Mouse (Mus musculus) MEL (cell line): ENCODE data around the gene Cd68. TPM values are rescaled to one million over a fixed set of nuclear protein-coding genes. Genes with fewer than 3 reads are reported as not detected.

Experiments
- DNase-seq: peaks from one replicate; pipeline ENCODE4 v3.0.0; 2011; ENCODE audit warnings: low read depth, low spot score
- H3K27ac ChIP-seq: 2 replicates; pipeline ENCODE4 v1.5.1; 2012; ENCODE audit warnings: low read depth, mild to moderate bottlenecking, control low read depth, low read length, moderate library complexity; ENCODE audit not compliant: control insufficient read depth
- H3K27me3 ChIP-seq, 2 experiments: fragments of 150-350 bp in 1 of 2; sonication (generic) in 1 of 2; 2 replicates each; pipeline ENCODE4 v1.6.1; 2012; ENCODE audit warnings: low read length in 2 of 2, mild to moderate bottlenecking in 2 of 2, improper control_type of control experiment in 1 of 2, moderate library complexity in 1 of 2; ENCODE audit not compliant: insufficient read depth in 2 of 2, control insufficient read depth in 1 of 2
- H3K36me3 ChIP-seq, 2 experiments: 2 replicates each; pipeline ENCODE4 v1.6.1; 2012 to 2014; ENCODE audit warnings: low read length in 2 of 2, improper control_type of control experiment in 1 of 2, inconsistent platforms in 1 of 2, mild to moderate bottlenecking in 1 of 2; ENCODE audit not compliant: insufficient read depth in 2 of 2, control insufficient read depth in 1 of 2
- H3K4me1 ChIP-seq, 2 experiments: fragments of 150-350 bp in 1 of 2; sonication (generic) in 1 of 2; 2 replicates each; pipeline ENCODE4 v1.6.1; 2012; ENCODE audit warnings: low read length in 2 of 2, improper control_type of control experiment in 1 of 2, mild to moderate bottlenecking in 1 of 2; ENCODE audit not compliant: insufficient read depth in 2 of 2, control insufficient read depth in 1 of 2
- H3K4me3 ChIP-seq, 2 experiments: fragments of 150-350 bp in 1 of 2; sonication (generic) in 1 of 2; 2 replicates each; pipeline ENCODE4 v1.5.1; 2012; ENCODE audit warnings: low read depth in 2 of 2, low read length in 2 of 2, mild to moderate bottlenecking in 2 of 2, moderate library complexity in 2 of 2, control low read depth in 1 of 2, improper control_type of control experiment in 1 of 2; ENCODE audit not compliant: control insufficient read depth in 1 of 2, insufficient read depth in 1 of 2
- H3K79me2 ChIP-seq: 2 replicates; pipeline ENCODE4 v1.6.1; 2012; ENCODE audit warnings: mild to moderate bottlenecking, low read length, moderate library complexity; ENCODE audit not compliant: control insufficient read depth, poor library complexity, insufficient read depth
- H3K9ac ChIP-seq: 2 replicates; pipeline ENCODE4 v1.6.1; 2012; ENCODE audit warnings: low read depth, mild to moderate bottlenecking, control low read depth, low read length, moderate library complexity; ENCODE audit not compliant: control insufficient read depth, poor library complexity, severe bottlenecking
- H3K9me3 ChIP-seq: fragments of 150-350 bp; sonication (generic); replicated peaks from 2 replicates; pipeline ENCODE4 v1.6.1; 2012; ENCODE audit warnings: mild to moderate bottlenecking, low read length, improper control_type of control experiment, moderate library complexity; ENCODE audit not compliant: insufficient read depth
- CHD2 ChIP-seq: IDR thresholded peaks from 2 replicates; pipeline ENCODE4 v1.6.1; 2011; ENCODE audit warnings: low read length, improper control_type of control experiment
- CTCF ChIP-seq, 3 experiments: IDR thresholded peaks in 2 of 3; conservative IDR thresholded peaks in 1 of 3; 2 replicates each; pipeline ENCODE4 v1.5.1; 2011 to 2012; ENCODE audit warnings: low read length in 3 of 3, low read depth in 2 of 3, mild to moderate bottlenecking in 2 of 3, improper control_type of control experiment in 1 of 3, inconsistent platforms in 1 of 3, mixed read lengths in 1 of 3, moderate library complexity in 1 of 3; ENCODE audit not compliant: control insufficient read depth in 1 of 3, insufficient read depth in 1 of 3, poor library complexity in 1 of 3, severe bottlenecking in 1 of 3
- E2F4 ChIP-seq: IDR thresholded peaks from 2 replicates; pipeline ENCODE4 v1.6.1; 2011; ENCODE audit warnings: low read depth, low read length, improper control_type of control experiment, borderline replicate concordance
- EP300 ChIP-seq, 2 experiments: IDR thresholded peaks; 2 replicates each; pipeline ENCODE4 v1.6.1; 2011; ENCODE audit warnings: improper control_type of control experiment in 2 of 2, low read length in 2 of 2, low read depth in 1 of 2, mild to moderate bottlenecking in 1 of 2
- GABPA ChIP-seq: IDR thresholded peaks from 2 replicates; pipeline ENCODE4 v1.6.1; 2012; ENCODE audit warnings: low read depth, mild to moderate bottlenecking, inconsistent platforms, low read length, improper control_type of control experiment, moderate library complexity
- GATA1 ChIP-seq: IDR thresholded peaks from 2 replicates; pipeline ENCODE4 v1.6.1; 2011; ENCODE audit warnings: low read depth, low read length, improper control_type of control experiment
- HCFC1 ChIP-seq: IDR thresholded peaks from 2 replicates; pipeline ENCODE4 v1.6.1; 2012; ENCODE audit warnings: low read depth, mild to moderate bottlenecking, inconsistent platforms, low read length, improper control_type of control experiment, moderate library complexity
- JUND ChIP-seq: IDR thresholded peaks from 2 replicates; pipeline ENCODE4 v1.6.1; 2011; ENCODE audit warnings: low read depth, mild to moderate bottlenecking, improper control_type of control experiment, low read length
- KAT2A ChIP-seq: conservative IDR thresholded peaks from 2 replicates; pipeline ENCODE4 v1.6.1; 2012; ENCODE audit warnings: low read depth, low read length, improper control_type of control experiment, inconsistent platforms
- MAX ChIP-seq: IDR thresholded peaks from 2 replicates; pipeline ENCODE4 v1.6.1; 2011; ENCODE audit warnings: low read length, improper control_type of control experiment
- MAZ ChIP-seq: IDR thresholded peaks from 2 replicates; pipeline ENCODE4 v1.6.1; 2012; ENCODE audit warnings: low read depth, mild to moderate bottlenecking, inconsistent platforms, low read length, improper control_type of control experiment
- MXI1 ChIP-seq: IDR thresholded peaks from 2 replicates; pipeline ENCODE4 v1.6.1; 2011; ENCODE audit warnings: mild to moderate bottlenecking, low read depth, low read length, improper control_type of control experiment
- MYB ChIP-seq: IDR thresholded peaks from 2 replicates; pipeline ENCODE4 v1.6.1; 2011; ENCODE audit warnings: mild to moderate bottlenecking, low read depth, low read length, improper control_type of control experiment
- MYC ChIP-seq: IDR thresholded peaks from 2 replicates; pipeline ENCODE4 v1.6.1; 2011; ENCODE audit warnings: low read depth, mild to moderate bottlenecking, low read length, improper control_type of control experiment, moderate library complexity
- NRF1 ChIP-seq: IDR thresholded peaks from 2 replicates; pipeline ENCODE4 v1.6.1; 2014; ENCODE audit warnings: low read depth, mild to moderate bottlenecking, inconsistent platforms, low read length, improper control_type of control experiment, moderate library complexity; ENCODE audit not compliant: poor library complexity, insufficient read depth, severe bottlenecking
- POLR2A ChIP-seq, 2 experiments: IDR thresholded peaks; 2 replicates each; pipeline ENCODE4 v1.6.1; 2011 to 2012; ENCODE audit warnings: low read length in 2 of 2, mild to moderate bottlenecking in 2 of 2, control low read depth in 1 of 2, improper control_type of control experiment in 1 of 2, low read depth in 1 of 2, moderate library complexity in 1 of 2; ENCODE audit not compliant: control insufficient read depth in 1 of 2, insufficient read depth in 1 of 2, poor library complexity in 1 of 2
- POLR2AphosphoS5 ChIP-seq: IDR thresholded peaks from 2 replicates; pipeline ENCODE4 v1.6.1; 2012; ENCODE audit warnings: low read depth, borderline replicate concordance, mild to moderate bottlenecking, inconsistent platforms, low read length, moderate library complexity, mixed read lengths
- RAD21 ChIP-seq: IDR thresholded peaks from 2 replicates; pipeline ENCODE4 v1.6.1; 2011; ENCODE audit warnings: mild to moderate bottlenecking, low read depth, low read length, improper control_type of control experiment
- SIN3A ChIP-seq: IDR thresholded peaks from 2 replicates; pipeline ENCODE4 v1.6.1; 2012; ENCODE audit warnings: low read length, improper control_type of control experiment, inconsistent platforms
- SMC3 ChIP-seq: IDR thresholded peaks from 2 replicates; pipeline ENCODE4 v1.6.1; 2011; ENCODE audit warnings: low read depth, low read length, improper control_type of control experiment
- TAL1 ChIP-seq: IDR thresholded peaks from 2 replicates; pipeline ENCODE4 v1.6.1; 2012; ENCODE audit warnings: mild to moderate bottlenecking, inconsistent platforms, low read length, moderate library complexity, mixed read lengths
- UBTF ChIP-seq: IDR thresholded peaks from 2 replicates; pipeline ENCODE4 v1.6.1; 2012; ENCODE audit warnings: low read depth, mild to moderate bottlenecking, inconsistent platforms, low read length, improper control_type of control experiment, moderate library complexity, borderline replicate concordance; ENCODE audit not compliant: insufficient read depth
- USF2 ChIP-seq, 2 experiments: IDR thresholded peaks; 2 replicates each; pipeline ENCODE4 v1.6.1; 2011 to 2012; ENCODE audit warnings: improper control_type of control experiment in 2 of 2, low read length in 2 of 2, borderline replicate concordance in 1 of 2, inconsistent platforms in 1 of 2, low read depth in 1 of 2, mild to moderate bottlenecking in 1 of 2; ENCODE audit not compliant: insufficient read depth in 1 of 2
- ZC3H11A ChIP-seq: IDR thresholded peaks from 2 replicates; pipeline ENCODE4 v1.6.1; 2012; ENCODE audit warnings: low read depth, mild to moderate bottlenecking, inconsistent platforms, low read length, improper control_type of control experiment
- ZNF384 ChIP-seq: IDR thresholded peaks from 2 replicates; pipeline ENCODE4 v1.6.1; 2012; ENCODE audit warnings: low read depth, mild to moderate bottlenecking, inconsistent platforms, low read length, improper control_type of control experiment
- polyA plus RNA-seq, 2 experiments: library from polyadenylated mRNA; stranded (reverse) in 1 of 2; unstranded in 1 of 2; fragments of >175 nt in 1 of 2; fragments of >200 nt in 1 of 2; gene quantifications; 2 replicates each; pipeline versions ENCODE4 v1.2.1 to v1.2.4; 2012; ENCODE audit warnings: low replicate concordance in 2 of 2, low read depth in 1 of 2; ENCODE audit not compliant: insufficient read length in 2 of 2, insufficient read depth in 1 of 2, missing spikeins in 1 of 2
- total RNA-seq: library from RNA; depleted of rRNA; stranded (reverse); fragments of 300-350 nt; gene quantifications from 2 replicates; pipeline ENCODE4 v1.2.3, GENCODE M21; 2012

The Cd68 gene
- total and polyA plus RNA-seq, 3 experiments: 5.3 to 19.8 TPM; not detected in 1

GRCm38 (mm10) chr11:69706775-69707479 is 41.0 kb upstream of the Cd68 start:
- no peaks in the 10 kb centered on the region for H3K9me3 ChIP-seq
- no peak for DNase-seq
- H3K9ac ChIP-seq: no peak overlapping the region
- H3K4me3 ChIP-seq: no peak overlapping the region
- no peak for TF ChIP-seq CTCF (IDR thresholded peaks at IDR 0.05 in 2 of 3, conservative IDR thresholded peaks at IDR 0.05 in 1 of 3; ENCODE audit: control insufficient read depth in 1 of 3, insufficient read depth in 1 of 3, low read depth in 2 of 3, low read length in 3 of 3, poor library complexity in 1 of 3, severe bottlenecking in 1 of 3)
- TF ChIP-seq JUND: no peak
- no peak for TF ChIP-seq NRF1
- no peak for TF ChIP-seq TAL1
- TF ChIP-seq UBTF: no peak
- TF ChIP-seq ZC3H11A: no peak
- TF ChIP-seq HCFC1: no peak
- no peak for TF ChIP-seq SIN3A
- TF ChIP-seq SMC3: no peak
- no peak for TF ChIP-seq MYC
- no peak for TF ChIP-seq GATA1
- no peak for TF ChIP-seq POLR2AphosphoS5
- TF ChIP-seq ZNF384: no peak
- no peak for TF ChIP-seq MYB
- TF ChIP-seq MAZ: no peak
- no peak for TF ChIP-seq EP300 (IDR thresholded peaks at IDR 0.05; ENCODE audit: low read depth in 1 of 2, low read length in 2 of 2)
- TF ChIP-seq CHD2: no peak
- no peaks in the 10 kb centered on the region for H3K79me2 ChIP-seq
- H3K4me1 ChIP-seq: no peaks in the 10 kb centered on the region
- peaks cover 0 to 2% of the 10 kb centered on the region in 2 experiments; a peak in 1 of 4 replicates for H3K27me3 ChIP-seq
- no peaks in the 10 kb centered on the region for H3K36me3 ChIP-seq
- no peak overlapping the region for H3K27ac ChIP-seq

- no peak for TF ChIP-seq MXI1
- no peak for TF ChIP-seq USF2 (IDR thresholded peaks at IDR 0.05; ENCODE audit: borderline replicate concordance in 1 of 2, insufficient read depth in 1 of 2, low read depth in 1 of 2, low read length in 2 of 2)
- TF ChIP-seq GABPA: no peak
- no peak for TF ChIP-seq KAT2A
- no peak for TF ChIP-seq SIN3A
- no peak for TF ChIP-seq POLR2A (IDR thresholded peaks at IDR 0.05; ENCODE audit: control insufficient read depth in 1 of 2, insufficient read depth in 1 of 2, low read depth in 1 of 2, low read length in 2 of 2, poor library complexity in 1 of 2)
- TF ChIP-seq RAD21: no peak
- no peak for TF ChIP-seq MAX
- no peak for TF ChIP-seq SMC3
- no peak for TF ChIP-seq E2F4
- TF ChIP-seq, all 39 proteins: peak for 0
- H3K9me3 ChIP-seq: no peaks in the 10 kb centered on the region
- no peaks in the 10 kb centered on the region for H3K79me2 ChIP-seq
- no peak overlapping the region for H3K4me3 ChIP-seq
- peaks cover 0 to 3% of the 10 kb centered on the region in 2 experiments; a peak in 1 of 4 replicates for H3K36me3 ChIP-seq
- no peak overlapping the region for H3K9ac ChIP-seq
- no peak for DNase-seq
- H3K27me3 ChIP-seq: peaks cover 0 to 2% of the 10 kb centered on the region in 2 experiments; a peak in 1 of 4 replicates
- H3K4me1 ChIP-seq: peaks cover 0 to 3% of the 10 kb centered on the region in 2 experiments; a peak in 3 of 4 replicates
- H3K27ac ChIP-seq: no peak overlapping the region
These were observed 38.7 kb upstream of the Cd68 start for GRCm38 (mm10) chr11:69704613-69705010.
